Mouse (Mus musculus): ENCODE data around the gene Ids. TPM values are rescaled to one million over a fixed set of nuclear protein-coding genes. Genes with fewer than 3 reads are reported as not detected.
"Not testable (repeated sequence)": the region's sequence is repeated elsewhere in the genome, so short reads cannot be mapped to it uniquely, and the experiment has no call there.

The Ids gene
- total RNA-seq (2021), result 100 to 1,000 TPM; 285 to 292 TPM

- DNase-seq (ENCODE audit: extremely low spot score in 1 of 2, low spot score in 1 of 2), result peak; percentile 57 to 65
Observed at GRCm38 (mm10) chrX:70364661-70365613, at the start of gene Ids. Gene Ids, minus strand, starts transcription at chrX:70365084.

GRCm38 (mm10) chrX:70392636-70393035 lies 27.8 kb upstream of the Ids start:
- DNase-seq (ENCODE audit: extremely low spot score in 1 of 2, low spot score in 1 of 2), result not testable (repeated sequence)

- DNase-seq (ENCODE audit: extremely low spot score in 1 of 2, low spot score in 1 of 2), result no peak
Observed at GRCm38 (mm10) chrX:70385962-70386351, 21.1 kb upstream of the Ids start.

- DNase-seq (ENCODE audit: extremely low spot score in 1 of 2, low spot score in 1 of 2), result peak; percentile 21 to 36
Observed at GRCm38 (mm10) chrX:70385276-70385961, 20.5 kb upstream of the Ids start, which contains the start of gene 1110012L19Rik. Gene 1110012L19Rik, plus strand, starts transcription at chrX:70385877.

GRCm38 (mm10) chrX:70384917-70385275 lies 20.0 kb upstream of the Ids start:
- no peak for DNase-seq (ENCODE audit: extremely low spot score in 1 of 2, low spot score in 1 of 2)

GRCm38 (mm10) chrX:70374469-70375110 lies 9.7 kb upstream of the Ids start:
- DNase-seq (ENCODE audit: extremely low spot score in 1 of 2, low spot score in 1 of 2), result not testable (repeated sequence)

- DNase-seq (ENCODE audit: extremely low spot score in 1 of 2, low spot score in 1 of 2), result not testable (repeated sequence)
Observed at GRCm38 (mm10) chrX:70369758-70370157, 4.9 kb upstream of the Ids start.

GRCm38 (mm10) chrX:70364202-70364601 lies 682 bp downstream of the Ids start:
- no peak for DNase-seq (ENCODE audit: extremely low spot score in 1 of 2, low spot score in 1 of 2)

- DNase-seq (ENCODE audit: extremely low spot score in 1 of 2, low spot score in 1 of 2), result no peak
Observed at GRCm38 (mm10) chrX:70363446-70363845, 1.4 kb downstream of the Ids start.

- DNase-seq (ENCODE audit: extremely low spot score in 1 of 2, low spot score in 1 of 2), result no peak
Observed at GRCm38 (mm10) chrX:70362985-70363384, 1.9 kb downstream of the Ids start.

GRCm38 (mm10) chrX:70330202-70330843 lies 34.6 kb downstream of the Ids start:
- DNase-seq (ENCODE audit: extremely low spot score in 1 of 2, low spot score in 1 of 2), result peak; percentile 44 to 69

- no peak for DNase-seq (ENCODE audit: extremely low spot score in 1 of 2, low spot score in 1 of 2)
Observed at GRCm38 (mm10) chrX:70328530-70329143, 36.2 kb downstream of the Ids start.

GRCm38 (mm10) chrX:70327656-70328055 lies 37.2 kb downstream of the Ids start:
- no peak for DNase-seq (ENCODE audit: extremely low spot score in 1 of 2, low spot score in 1 of 2)

- no peak for DNase-seq (ENCODE audit: extremely low spot score in 1 of 2, low spot score in 1 of 2)
Observed at GRCm38 (mm10) chrX:70319254-70319653, 45.6 kb downstream of the Ids start.

GRCm38 (mm10) chrX:70314949-70315641 lies 49.8 kb downstream of the Ids start:
- no peak for DNase-seq (ENCODE audit: extremely low spot score in 1 of 2, low spot score in 1 of 2)

Data from layer of hippocampus, postnatal 25 days (tissue).